10 mouse cellular contexts compared by ENCODE assay signal in the genomic region with DNA sequence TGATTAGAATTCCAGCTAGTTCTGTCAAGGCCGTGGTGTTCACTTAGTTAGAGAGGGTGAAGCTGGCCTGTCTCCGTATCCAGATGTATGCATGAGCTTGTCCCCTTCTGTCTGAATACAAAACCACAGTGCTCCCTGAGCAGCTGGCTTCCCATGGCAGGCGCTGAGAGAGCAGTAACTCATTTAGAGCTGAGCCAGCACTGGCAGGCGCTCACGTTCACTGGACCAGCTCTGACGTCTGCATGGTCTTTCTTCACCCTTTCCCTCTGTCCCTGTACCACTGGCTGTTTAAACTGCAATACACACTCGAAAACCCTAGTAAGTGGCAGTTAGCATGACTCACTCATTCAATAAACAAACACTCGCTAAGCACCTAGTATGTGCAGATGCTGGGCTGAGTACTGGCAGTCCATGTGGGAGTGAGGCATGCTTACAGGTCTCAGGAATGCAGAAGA. TPM values are rescaled to one million over a fixed set of nuclear protein-coding genes. Genes with fewer than 3 reads are reported as not detected.
DNase-seq lines count a peak whose midpoint lies in the region; ATAC-seq and TF ChIP-seq lines count a peak whose summit lies in the region.
"Had no signal": no experiment of that assay in that cellular context is flagged by ENCODE, and none has a peak within 500 bp of the region (broad histone marks: within the 10 kb centered on the region; RNA-seq: fewer than 3 reads in every experiment).

No protein-coding gene starts in this region.

- H3K4me1 ChIP-seq in forebrain, postnatal 0 days (ENCODE audit: insufficient read depth) = no peaks in the 10 kb centered on the region
- peaks cover 10% of the 10 kb centered on the region for H3K4me1 ChIP-seq in forebrain, embryonic 12.5 days
- peaks cover 32% of the 10 kb centered on the region for H3K4me1 ChIP-seq in heart, postnatal 0 days (ENCODE audit: control insufficient read depth, insufficient read depth)
- peaks cover 13% of the 10 kb centered on the region; the same call in 1 of the 2 replicates for H3K4me1 ChIP-seq in lung, embryonic 15.5 days

- H3K9me3 ChIP-seq in forebrain, postnatal 0 days (ENCODE audit: low read length) = no peaks in the 10 kb centered on the region
- no peaks in the 10 kb centered on the region for H3K9me3 ChIP-seq in forebrain, embryonic 12.5 days
- no peaks in the 10 kb centered on the region for H3K9me3 ChIP-seq in heart, postnatal 0 days (replicated peaks; ENCODE audit: control insufficient read depth, low read length)
- H3K9me3 ChIP-seq in lung, embryonic 15.5 days = no peaks in the 10 kb centered on the region
- H3K9me3 ChIP-seq: hindbrain, embryonic 12.5 days; midbrain, embryonic 13.5 days had no signal

- H3K27me3 ChIP-seq in forebrain, postnatal 0 days (ENCODE audit: insufficient read depth, low read length) = no peaks in the 10 kb centered on the region
- H3K27me3 ChIP-seq in forebrain, embryonic 12.5 days = no peaks in the 10 kb centered on the region
- H3K27me3 ChIP-seq in heart, postnatal 0 days (ENCODE audit: control insufficient read depth, insufficient read depth, low read length) = no peaks in the 10 kb centered on the region
- no peaks in the 10 kb centered on the region for H3K27me3 ChIP-seq in lung, embryonic 15.5 days
- H3K27me3 ChIP-seq: hindbrain, embryonic 12.5 days; midbrain, embryonic 13.5 days had no signal

- no peaks in the 10 kb centered on the region for H3K36me3 ChIP-seq in forebrain, postnatal 0 days (ENCODE audit: insufficient read depth)
- H3K36me3 ChIP-seq in forebrain, embryonic 12.5 days (replicated peaks) = no peaks in the 10 kb centered on the region
- no peaks in the 10 kb centered on the region for H3K36me3 ChIP-seq in heart, postnatal 0 days (replicated peaks; ENCODE audit: control insufficient read depth, insufficient read depth, low read length)
- no peaks in the 10 kb centered on the region for H3K36me3 ChIP-seq in lung, embryonic 15.5 days
- H3K36me3 ChIP-seq: hindbrain, embryonic 12.5 days; midbrain, embryonic 13.5 days had no signal

- no peak for DNase-seq in forebrain, postnatal 0 days
- DNase-seq in adrenal gland, postnatal 25 days = peak; percentile 10
- no peak for DNase-seq in heart, postnatal 0 days (ENCODE audit: low spot score)
- no peak for DNase-seq in frontal cortex, postnatal 14 days (ENCODE audit: low spot score in 2 of 2)
- DNase-seq in MN1 (ENCODE audit: low spot score) = no peak
- DNase-seq in liver = no peak

- TF ChIP-seq EP300 in heart, postnatal 0 days (IDR thresholded peaks at IDR 0.05; ENCODE audit: low read depth) = no peak

- TF ChIP-seq CTCF in forebrain, postnatal 0 days (IDR thresholded peaks at IDR 0.05; ENCODE audit: low read depth) = no peak
- no peak for TF ChIP-seq CTCF in heart, postnatal 0 days (IDR thresholded peaks at IDR 0.05; ENCODE audit: low read depth)

- H3K4me2 ChIP-seq in forebrain, postnatal 0 days (ENCODE audit: low read depth) = no peak overlapping the region
- no peak overlapping the region for H3K4me2 ChIP-seq in forebrain, embryonic 12.5 days
- peak overlapping the region; percentile 15; the same call in 1 of the 2 replicates for H3K4me2 ChIP-seq in heart, postnatal 0 days (ENCODE audit: low read depth, low read length)
- H3K4me2 ChIP-seq in lung, embryonic 15.5 days = no peak overlapping the region
- H3K4me2 ChIP-seq: hindbrain, embryonic 12.5 days; midbrain, embryonic 13.5 days had no signal

- H3K27ac ChIP-seq in forebrain, postnatal 0 days (ENCODE audit: low read depth, low read length) = no peak overlapping the region
- no peak overlapping the region for H3K27ac ChIP-seq in forebrain, embryonic 12.5 days
- H3K27ac ChIP-seq in heart, postnatal 0 days (ENCODE audit: low read depth) = peak overlapping the region; percentile 88
- 0 out of 2 replicates have a peak overlapping the region, but pooled peaks have one; percentile 19 for H3K27ac ChIP-seq in lung, embryonic 15.5 days
- H3K27ac ChIP-seq: hindbrain, embryonic 12.5 days; midbrain, embryonic 13.5 days had no signal

- no peak overlapping the region for H3K9ac ChIP-seq in forebrain, postnatal 0 days
- H3K9ac ChIP-seq in forebrain, embryonic 12.5 days = no peak overlapping the region
- no peak overlapping the region for H3K9ac ChIP-seq in heart, postnatal 0 days (replicated peaks; ENCODE audit: low read depth, low read length)
- no peak overlapping the region for H3K9ac ChIP-seq in lung, embryonic 15.5 days
- H3K9ac ChIP-seq: hindbrain, embryonic 12.5 days; midbrain, embryonic 13.5 days had no signal

- ATAC-seq in forebrain, postnatal 0 days = peak; percentile 45
- ATAC-seq in forebrain, embryonic 12.5 days (ENCODE audit: low FRiP score) = no peak
- peak; percentile 60 for ATAC-seq in heart, postnatal 0 days (ENCODE audit: insufficient read depth, low read depth)
- peak; percentile 78 for ATAC-seq in lung, embryonic 15.5 days (ENCODE audit: borderline replicate concordance, extremely low read depth, low FRiP score, low TSS enrichment)
- ATAC-seq: midbrain, embryonic 13.5 days had no signal

- no peak overlapping the region for H3K4me3 ChIP-seq in forebrain, postnatal 0 days (ENCODE audit: low read depth, low read length)
- no peak overlapping the region for H3K4me3 ChIP-seq in forebrain, embryonic 12.5 days (replicated peaks)
- no peak overlapping the region for H3K4me3 ChIP-seq in heart, postnatal 0 days (ENCODE audit: low read depth, low read length)
- H3K4me3 ChIP-seq in lung, embryonic 15.5 days = no peak overlapping the region
- H3K4me3 ChIP-seq: hindbrain, embryonic 12.5 days; midbrain, embryonic 13.5 days had no signal

- 58% methylated on average over 8 of the region's 8 CpGs for WGBS in forebrain, postnatal 0 days
- 79% methylated on average over 8 of the region's 8 CpGs for WGBS in forebrain, embryonic 12.5 days
- WGBS in heart, postnatal 0 days = 39% methylated on average over 8 of the region's 8 CpGs
- WGBS in lung, embryonic 15.5 days = 31% methylated on average over 8 of the region's 8 CpGs

RNA-seq across cellular contexts. Expression of a gene that starts 33.7 kb away (rescaled TPM):
- total RNA-seq in forebrain, postnatal 0 days (2014; rRNA removed) = 114 and 152 TPM in 2 replicates
- polyA plus RNA-seq in forebrain, postnatal 0 days (2015; fragmentation: Nextera tagmentation; extraction: Ambion mirVana) = 59.0 and 82.3 TPM in 2 replicates
- 81.1 and 92.2 TPM in 2 replicates for polyA plus RNA-seq in forebrain, embryonic 12.5 days (2016; fragmentation: Nextera tagmentation; extraction: Ambion mirVana)
- total RNA-seq in adrenal gland, postnatal 25 days (2021) = 12.3 and 12.9 TPM in 2 replicates
- total RNA-seq in heart, postnatal 0 days (2014; rRNA removed; ENCODE audit: low replicate concordance) = 83.9 and 91.1 TPM in 2 replicates
- polyA plus RNA-seq in heart, postnatal 0 days (2015; fragmentation: Nextera tagmentation; extraction: Ambion mirVana) = 55.0 and 57.1 TPM in 2 replicates
- polyA plus RNA-seq in lung, embryonic 15.5 days (2015; fragmentation: Nextera tagmentation; extraction: Ambion mirVana) = 24.1 and 24.8 TPM in 2 replicates

Comparison
In these comparisons a context has a peak if more than half of its experiments do, and no peak if none do; other contexts are left out.
1. H3K27ac ChIP-seq: peak in heart, postnatal 0 days (single experiment) and lung, embryonic 15.5 days (single experiment); none in forebrain, postnatal 0 days (single experiment) and forebrain, embryonic 12.5 days (single experiment).